Mouse (Mus musculus) stomach, embryonic 14.5 days (tissue): Measurements from ENCODE around the gene Fam207a. TPM values are rescaled to one million over a fixed set of nuclear protein-coding genes. Genes with fewer than 3 reads are reported as not detected.
A peak's percentile ranks its signal among the peaks of the same experiment; 100 is the strongest.

Experiments
- ATAC-seq: fragments of 200-750 bp; cut with Nextera tagmentation; 2 replicates; pipeline ENCODE4 v1.8.0; 2017; ENCODE audit warnings: low read depth, moderate TSS enrichment; ENCODE audit not compliant: insufficient number of reproducible peaks, insufficient read depth, low FRiP score
- H3K27ac ChIP-seq: fragments of 300-500 bp; sonication (generic); 2 replicates; pipeline ENCODE4 v1.5.1; 2014; ENCODE audit warnings: mild to moderate bottlenecking, low read length, moderate library complexity, mixed read lengths
- H3K27me3 ChIP-seq: fragments of 300-500 bp; sonication (generic); 2 replicates; pipeline ENCODE4 v1.6.1; 2014; ENCODE audit warnings: low read length, control low read depth, mixed read lengths; ENCODE audit not compliant: control insufficient read depth, insufficient read depth
- H3K36me3 ChIP-seq: fragments of 300-500 bp; sonication (generic); 2 replicates; pipeline ENCODE4 v1.6.1; 2014; ENCODE audit warnings: mild to moderate bottlenecking, control low read depth, low read length, moderate library complexity, mixed read lengths; ENCODE audit not compliant: control insufficient read depth, insufficient read depth
- H3K4me1 ChIP-seq: fragments of 300-500 bp; sonication (generic); 2 replicates; pipeline ENCODE4 v1.6.1; 2014; ENCODE audit warnings: low read length, control low read depth, mixed read lengths; ENCODE audit not compliant: control insufficient read depth, insufficient read depth
- H3K4me2 ChIP-seq: fragments of 300-500 bp; sonication (generic); replicated peaks from 2 replicates; pipeline ENCODE4 v1.6.1; 2014; ENCODE audit warnings: low read depth, low read length, control low read depth
- H3K4me3 ChIP-seq: fragments of 300-500 bp; sonication (generic); 2 replicates; pipeline ENCODE4 v1.5.1; 2014; ENCODE audit warnings: low read depth, low read length, control low read depth
- H3K9ac ChIP-seq: fragments of 300-500 bp; sonication (generic); replicated peaks from 2 replicates; pipeline ENCODE4 v1.6.1; 2014; ENCODE audit warnings: low read depth, mild to moderate bottlenecking, control low read depth, low read length, moderate library complexity, mixed read lengths
- H3K9me3 ChIP-seq: fragments of 300-500 bp; sonication (generic); 2 replicates; pipeline ENCODE4 v1.6.1; 2016; ENCODE audit warnings: low read depth, low read length, control low read depth; ENCODE audit not compliant: control insufficient read depth
- WGBS: fragments of 180-500 bp; shearing (Covaris S2); extraction: QIAGEN DNeasy Blood & Tissue Kit; methylation state at CpG from one replicate; pipeline ENCODE4 v1.1.7; 2014; 5-methylcytosine and 5-hydroxymethylcytosine counted together
- polyA plus RNA-seq: library from polyadenylated mRNA; unstranded; fragments of >200 nt; fragmentation: Nextera tagmentation; extraction: Ambion mirVana; gene quantifications from 2 replicates; pipeline ENCODE4 v1.2.1, GENCODE M21; 2014

Fam207a gene
- polyA plus RNA-seq, 1 experiment from 2014 or later = 31.0 TPM

DNA sequence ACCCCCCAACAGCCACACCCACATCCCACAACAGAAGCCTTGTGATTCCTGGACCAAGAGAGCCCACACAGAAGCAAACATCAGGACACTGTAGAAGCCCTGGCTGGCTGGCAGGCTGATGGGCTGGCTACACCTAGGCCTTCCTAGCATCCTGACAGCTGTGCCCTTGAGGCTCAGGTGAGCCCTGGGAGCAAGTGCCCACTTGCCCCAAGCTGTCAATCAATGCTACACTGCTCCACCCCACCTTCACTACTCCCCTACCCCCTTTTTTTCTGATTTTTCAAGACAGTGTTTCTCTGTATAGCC, 65.5 kb downstream of the Fam207a start:
- no peak overlapping the region for H3K4me3 ChIP-seq
- ATAC-seq = no peak
- no peaks in the 10 kb centered on the region for H3K27me3 ChIP-seq
- no peak overlapping the region for H3K9ac ChIP-seq
- H3K4me2 ChIP-seq = no peak overlapping the region
- H3K4me1 ChIP-seq = peaks cover 17% of the 10 kb centered on the region
- H3K27ac ChIP-seq = no peak overlapping the region; the same call in 1 of the 2 replicates
- no peaks in the 10 kb centered on the region for H3K36me3 ChIP-seq
- no peaks in the 10 kb centered on the region for H3K9me3 ChIP-seq

DNA sequence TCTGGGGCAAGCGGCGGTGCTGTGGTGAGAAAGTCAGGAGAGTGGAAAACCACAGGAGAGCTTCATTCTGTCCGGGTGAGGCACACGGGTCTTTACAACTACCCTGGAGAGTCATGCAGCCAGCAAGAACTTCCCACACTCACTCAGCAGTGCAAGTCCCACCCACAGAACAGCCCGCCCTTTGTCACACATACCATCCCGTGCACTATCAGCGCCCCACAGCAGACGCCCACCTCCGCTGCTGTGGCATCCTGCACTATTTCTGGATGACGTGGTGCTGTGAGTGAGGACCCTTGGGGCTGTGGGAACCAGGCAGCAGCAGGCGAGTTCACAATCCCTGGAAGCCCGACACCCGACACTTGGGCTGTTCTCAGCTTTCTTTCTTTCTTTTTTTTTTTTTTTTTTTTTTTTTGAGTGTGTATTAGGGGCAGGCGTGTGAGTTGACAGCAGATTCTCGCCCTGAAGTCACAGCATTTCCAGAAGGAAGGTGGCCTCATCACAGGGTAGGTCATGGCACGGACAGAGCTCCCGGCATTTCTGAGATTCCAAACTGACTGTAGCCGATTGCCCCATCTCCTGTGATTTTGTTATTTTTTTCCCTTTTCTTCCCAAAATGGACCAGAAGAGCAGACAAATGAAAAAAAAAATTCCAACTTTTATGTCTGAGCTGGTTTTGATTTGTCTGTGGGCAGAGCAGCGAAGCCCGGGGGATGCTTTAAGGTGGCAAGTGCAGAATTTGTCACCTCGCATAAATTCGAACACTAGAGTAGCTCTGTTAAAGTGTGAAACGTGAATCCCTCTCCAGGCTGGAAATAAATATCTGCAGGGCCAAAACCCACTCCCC, 66.0 kb downstream of the Fam207a start:
- H3K4me1 ChIP-seq = peaks cover 17% of the 10 kb centered on the region
- H3K27me3 ChIP-seq = no peaks in the 10 kb centered on the region
- H3K4me3 ChIP-seq = no peak overlapping the region
- WGBS = 17% methylated on average over 23 of the region's 23 CpGs
- H3K9me3 ChIP-seq = no peaks in the 10 kb centered on the region
- H3K36me3 ChIP-seq = no peaks in the 10 kb centered on the region
- ATAC-seq = no peak
- H3K9ac ChIP-seq = no peak overlapping the region
- peak overlapping the region; percentile 47 for H3K4me2 ChIP-seq
- H3K27ac ChIP-seq = no peak overlapping the region; the same call in none of the 2 replicates

DNA sequence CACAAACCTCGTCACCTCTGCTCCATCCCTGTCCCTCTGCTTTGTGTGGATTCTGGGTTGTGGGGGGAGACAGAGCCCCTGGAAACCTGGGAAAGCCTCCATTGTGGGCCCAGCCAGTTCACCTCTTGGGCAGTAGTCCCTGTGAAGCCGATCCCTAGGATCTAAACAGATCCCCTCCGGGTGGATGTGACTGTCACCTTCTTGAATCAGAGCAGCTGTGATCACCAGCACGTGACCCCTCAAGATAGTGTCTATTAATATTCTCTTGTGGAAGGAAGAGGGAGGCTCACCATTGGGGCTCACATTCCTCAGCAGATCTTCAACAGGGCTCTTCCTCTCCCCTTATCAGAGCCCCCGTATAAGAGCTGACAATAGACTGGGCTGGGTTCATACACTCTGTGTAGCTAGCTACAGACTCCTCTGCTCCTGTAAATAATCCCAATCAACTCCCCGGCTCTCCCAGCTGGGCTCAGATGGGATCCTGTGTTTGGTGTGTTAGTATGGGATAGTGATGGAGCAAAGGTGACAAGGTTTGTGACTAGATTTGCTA, 66.8 kb downstream of the Fam207a start:
- Histone ChIP-seq H3K36me3 (no peaks in the 10 kb centered on the region), H3K9me3 (no peaks in the 10 kb centered on the region), H3K27ac (no peak overlapping the region; the same call in 1 of the 2 replicates), H3K4me3 (no peak overlapping the region), H3K27me3 (no peaks in the 10 kb centered on the region), H3K4me1 (peaks cover 17% of the 10 kb centered on the region), H3K9ac (no peak overlapping the region), H3K4me2 (peak overlapping the region; percentile 47; the same call in 1 of the 2 replicates)
- ATAC-seq = no peak
- WGBS = 36% methylated on average over 6 of the region's 6 CpGs

DNA sequence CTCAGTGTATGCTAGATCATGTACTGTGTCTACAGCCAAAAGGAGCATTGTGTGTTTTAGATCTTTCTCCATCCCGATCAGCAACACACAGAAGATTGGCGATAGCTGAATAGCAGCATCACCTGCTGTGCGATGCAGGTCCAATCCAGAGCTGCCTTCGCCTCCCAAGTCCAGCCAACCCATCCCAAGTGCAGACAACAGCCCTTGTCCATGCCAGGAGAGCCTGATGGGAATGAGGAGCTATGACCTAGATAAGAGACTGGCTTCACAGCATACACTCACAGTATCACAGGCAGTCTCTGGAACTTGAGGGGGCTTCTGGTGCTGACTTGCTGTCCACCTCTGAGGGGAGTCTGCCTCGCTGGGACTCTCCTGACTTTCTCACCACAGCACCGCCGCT, 67.4 kb downstream of the Fam207a start:
- Histone ChIP-seq H3K9ac (no peak overlapping the region), H3K27ac (no peak overlapping the region), H3K27me3 (no peaks in the 10 kb centered on the region)

DNA sequence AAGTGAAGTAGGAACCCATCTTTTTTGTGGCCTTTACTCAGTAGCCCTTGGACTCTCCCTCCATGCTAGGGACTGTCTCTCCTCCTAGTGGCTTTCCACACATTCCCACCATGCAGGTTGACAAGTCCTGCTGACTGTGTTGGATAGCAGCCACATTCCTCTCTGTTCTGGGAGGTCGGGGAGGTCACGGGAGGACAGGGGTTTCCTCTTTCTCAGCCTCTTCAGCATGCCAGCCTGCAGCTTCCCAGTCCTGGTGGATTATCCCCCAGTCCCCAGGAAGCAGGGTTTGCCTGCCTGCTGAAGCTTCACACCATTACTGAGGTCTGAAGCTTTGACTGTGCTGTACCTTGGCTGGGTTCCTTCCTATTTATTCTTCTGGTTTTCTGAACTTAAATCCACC, 67.8 kb downstream of the Fam207a start:
- ATAC-seq = no peak
- no peak overlapping the region for H3K4me2 ChIP-seq
- H3K4me1 ChIP-seq = peaks cover 17% of the 10 kb centered on the region
- no peaks in the 10 kb centered on the region for H3K36me3 ChIP-seq
- no peaks in the 10 kb centered on the region for H3K9me3 ChIP-seq
- H3K9ac ChIP-seq = no peak overlapping the region
- H3K4me3 ChIP-seq = no peak overlapping the region
- WGBS = 2% methylated on average over 2 of the region's 2 CpGs
- no peak overlapping the region for H3K27ac ChIP-seq
- H3K27me3 ChIP-seq = no peaks in the 10 kb centered on the region

More for the DNA sequence above, 67.4 kb downstream of the Fam207a start:
- WGBS = 79% methylated on average over 7 of the region's 7 CpGs
- Histone ChIP-seq H3K4me1 (peaks cover 17% of the 10 kb centered on the region), H3K9me3 (no peaks in the 10 kb centered on the region), H3K36me3 (no peaks in the 10 kb centered on the region), H3K4me2 (no peak overlapping the region), H3K4me3 (no peak overlapping the region)
- ATAC-seq = no peak

DNA sequence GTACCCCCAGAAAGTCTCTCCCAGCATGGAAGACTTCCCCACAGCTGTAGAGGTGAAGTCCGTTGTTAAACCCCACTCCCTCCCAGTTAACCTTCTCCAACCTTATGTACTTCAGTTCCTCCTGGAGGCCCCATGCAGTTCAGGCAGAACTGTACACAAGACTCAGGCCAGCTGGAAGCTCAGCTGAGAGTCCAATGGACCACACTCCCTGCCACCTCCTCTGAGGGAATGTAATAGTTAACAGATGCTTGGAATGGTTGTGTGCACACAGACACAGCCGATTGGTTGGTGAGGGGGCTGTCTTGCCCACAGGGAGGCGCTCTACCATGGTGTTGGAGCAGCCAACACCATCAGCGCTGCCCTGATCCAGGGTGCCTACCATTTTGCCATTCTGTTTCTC, 73.3 kb downstream of the Fam207a start:
- no peaks in the 10 kb centered on the region for H3K9me3 ChIP-seq
- H3K4me3 ChIP-seq = no peak overlapping the region
- no peaks in the 10 kb centered on the region for H3K36me3 ChIP-seq
- H3K9ac ChIP-seq = no peak overlapping the region
- H3K27me3 ChIP-seq = no peaks in the 10 kb centered on the region
- no peak for ATAC-seq
- H3K4me2 ChIP-seq = no peak overlapping the region
- 82% methylated on average over 4 of the region's 4 CpGs for WGBS
- H3K27ac ChIP-seq = no peak overlapping the region
- H3K4me1 ChIP-seq = peaks cover 11% of the 10 kb centered on the region; the same call in 1 of the 2 replicates

DNA sequence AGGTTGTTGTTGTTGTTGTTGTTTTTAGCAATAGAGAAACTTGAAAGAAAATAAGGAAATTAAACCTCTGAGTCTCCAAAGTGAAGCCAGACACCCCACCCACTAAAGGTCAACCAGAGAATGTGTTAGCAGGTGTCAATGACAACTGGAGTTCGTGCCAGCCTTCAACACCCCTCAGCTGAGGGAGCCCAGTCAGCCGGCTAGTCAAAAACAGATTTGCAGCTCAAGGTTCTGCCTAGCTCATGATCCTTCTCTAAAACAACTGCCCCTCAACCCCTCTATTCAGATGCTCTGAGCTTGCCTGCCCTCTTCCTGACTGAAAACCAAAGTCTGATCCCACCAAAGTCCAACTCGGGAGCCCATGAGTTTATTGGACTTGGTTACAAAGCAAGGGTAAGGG, 73.8 kb downstream of the Fam207a start:
- Histone ChIP-seq H3K4me1 (peaks cover 11% of the 10 kb centered on the region; the same call in 1 of the 2 replicates), H3K4me3 (no peak overlapping the region), H3K9ac (no peak overlapping the region), H3K36me3 (no peaks in the 10 kb centered on the region), H3K9me3 (no peaks in the 10 kb centered on the region), H3K27ac (no peak overlapping the region), H3K4me2 (no peak overlapping the region), H3K27me3 (no peaks in the 10 kb centered on the region)
- ATAC-seq = no peak
- 71% methylated on average over 3 of the region's 3 CpGs for WGBS

DNA sequence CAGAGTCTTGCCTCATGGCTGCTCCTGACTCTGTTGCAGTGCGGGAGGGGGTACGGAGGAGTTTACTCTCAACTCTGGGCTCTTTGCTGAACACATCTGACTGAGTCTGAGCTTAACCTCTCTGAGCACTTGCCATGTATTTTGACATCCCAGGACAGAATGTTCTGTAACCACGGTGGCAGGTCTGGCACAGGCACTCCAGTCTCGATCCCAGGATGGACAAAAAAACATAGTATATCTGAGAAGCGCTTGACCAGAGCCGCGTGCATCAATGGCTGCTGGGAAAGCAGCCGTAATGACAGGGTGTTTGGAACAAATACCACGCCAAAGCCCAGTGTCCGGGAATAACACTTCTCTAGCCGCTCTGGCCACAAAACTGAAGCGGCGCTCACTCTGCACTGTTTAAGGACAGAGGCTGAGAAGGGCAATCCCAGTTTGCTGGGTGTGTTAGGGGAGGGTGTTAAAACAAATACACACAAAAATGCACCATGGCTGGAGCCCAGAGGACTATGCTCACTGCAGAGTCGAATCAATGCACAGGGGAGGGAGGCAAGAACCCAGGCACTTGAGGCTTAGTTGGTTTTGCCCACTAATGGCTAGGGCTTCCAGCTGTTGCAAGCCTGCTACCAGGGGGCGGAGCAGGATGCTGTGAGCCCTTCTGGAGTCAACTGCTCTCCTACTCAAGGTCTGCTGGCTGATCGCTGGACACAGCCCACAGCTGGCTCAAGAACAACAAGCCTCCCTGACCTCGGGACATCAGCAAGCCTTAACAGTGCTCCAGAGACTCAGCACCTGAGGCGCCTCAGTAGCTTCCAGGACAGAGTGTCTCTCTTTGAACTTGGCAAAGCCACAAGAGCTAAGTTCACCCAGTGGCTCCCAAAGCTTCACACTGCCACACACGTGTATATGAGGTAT, 74.5 kb downstream of the Fam207a start:
- no peak for ATAC-seq
- Histone ChIP-seq H3K9ac (no peak overlapping the region), H3K4me2 (no peak overlapping the region; the same call in 1 of the 2 replicates), H3K27ac (no peak overlapping the region), H3K9me3 (no peaks in the 10 kb centered on the region), H3K4me3 (no peak overlapping the region), H3K27me3 (no peaks in the 10 kb centered on the region), H3K36me3 (no peaks in the 10 kb centered on the region), H3K4me1 (peaks cover 11% of the 10 kb centered on the region; the same call in 1 of the 2 replicates)
- WGBS = 49% methylated on average over 19 of the region's 19 CpGs
